Mouse (Mus musculus): ENCODE measurements around the gene Arhgdig.
"Not testable (repeated sequence)": the region's sequence is repeated elsewhere in the genome, so short reads cannot be mapped to it uniquely, and the experiment has no call there.

The Arhgdig gene

GRCm38 (mm10) chr17:26212241-26212640 is 4.7 kb upstream of the Arhgdig start:
- intact Hi-C loops (cut with DNase I) = no loop called here

GRCm38 (mm10) chr17:26206392-26206791 is 1.2 kb downstream of the Arhgdig start:
- intact Hi-C loops (cut with DNase I) = no loop called here

- intact Hi-C loops (cut with DNase I) = loop anchor here (5.0 kb wide), 1 partner anchor 38 kb away; the partner anchor contains the start of gene Fam234a
Observed at GRCm38 (mm10) chr17:26204766-26205165, 2.8 kb downstream of the Arhgdig start.

- intact Hi-C loops (cut with DNase I) = loop anchor here (5.0 kb wide), 1 partner anchor 39 kb away; the partner anchor contains the start of gene Fam234a
Observed at GRCm38 (mm10) chr17:26203321-26203811, 4.2 kb downstream of the Arhgdig start.

- intact Hi-C loops (cut with DNase I) = loop anchor here (5.0 kb wide), 1 partner anchor 40 kb away; the partner anchor contains the start of gene Fam234a
Observed at GRCm38 (mm10) chr17:26202737-26203136, 4.8 kb downstream of the Arhgdig start, which contains the start of gene Rgs11. Gene Rgs11 (plus strand): TSS chr17:26202951.

GRCm38 (mm10) chr17:26201998-26202397 is 5.6 kb downstream of the Arhgdig start:
- intact Hi-C loops (cut with DNase I) = loop anchor here (5.0 kb wide), 1 partner anchor 40 kb away; the partner anchor contains the start of gene Fam234a

- intact Hi-C loops (cut with DNase I) = loop anchor here (5.0 kb wide), 1 partner anchor 41 kb away; the partner anchor contains the start of gene Fam234a
Observed at GRCm38 (mm10) chr17:26200831-26201705, 6.5 kb downstream of the Arhgdig start.

- intact Hi-C loops (cut with DNase I) = no loop called here
Observed at GRCm38 (mm10) chr17:26198892-26199291, 8.7 kb downstream of the Arhgdig start, which contains the start of gene Pdia2. Gene Pdia2 (minus strand): TSS chr17:26199087.

- intact Hi-C loops (cut with DNase I) = loop anchor here (5.0 kb wide), 1 partner anchor 75 kb away; no protein-coding TSS in a partner anchor
Observed at GRCm38 (mm10) chr17:26192481-26193190, 14.9 kb downstream of the Arhgdig start.

GRCm38 (mm10) chr17:26191486-26191885 is 16.1 kb downstream of the Arhgdig start:
- intact Hi-C loops (cut with DNase I) = loop anchor here (5.0 kb wide), 1 partner anchor 74 kb away; no protein-coding TSS in a partner anchor

- intact Hi-C loops (cut with DNase I) = no loop called here
Observed at GRCm38 (mm10) chr17:26188091-26188805, 19.3 kb downstream of the Arhgdig start.

- intact Hi-C loops (cut with DNase I) = no loop called here
Observed at GRCm38 (mm10) chr17:26187592-26187991, 20.0 kb downstream of the Arhgdig start.

GRCm38 (mm10) chr17:26181179-26181578 is 26.4 kb downstream of the Arhgdig start:
- intact Hi-C loops (cut with DNase I) = no loop called here

GRCm38 (mm10) chr17:26178611-26179010 is 29.0 kb downstream of the Arhgdig start:
- intact Hi-C loops (cut with DNase I) = no loop called here

GRCm38 (mm10) chr17:26175248-26175647 is 32.3 kb downstream of the Arhgdig start:
- intact Hi-C loops (cut with DNase I) = not testable (repeated sequence)

GRCm38 (mm10) chr17:26168039-26168438 is 39.5 kb downstream of the Arhgdig start:
- intact Hi-C loops (cut with DNase I) = no loop called here

- intact Hi-C loops (cut with DNase I) = no loop called here
Observed at GRCm38 (mm10) chr17:26162736-26163135, 44.9 kb downstream of the Arhgdig start.

- intact Hi-C loops (cut with DNase I) = no loop called here
Observed at GRCm38 (mm10) chr17:26151886-26152630, 55.5 kb downstream of the Arhgdig start.
